Mouse (Mus musculus) T-helper 17 cell (primary cell): ENCODE data around the gene Slc15a2.

Experiments
- in situ Hi-C, 2 experiments: fragments of 300-600 bp; cut with MboI, MseI; formaldehyde crosslinking; loops; 1 replicate in 1 of 2; 2 replicates in 1 of 2; pipeline ENCODE4 v1.15.1; 2025; ENCODE audit warnings: high pct_unique_total_duplicates in 2 of 2

The Slc15a2 gene

DNA sequence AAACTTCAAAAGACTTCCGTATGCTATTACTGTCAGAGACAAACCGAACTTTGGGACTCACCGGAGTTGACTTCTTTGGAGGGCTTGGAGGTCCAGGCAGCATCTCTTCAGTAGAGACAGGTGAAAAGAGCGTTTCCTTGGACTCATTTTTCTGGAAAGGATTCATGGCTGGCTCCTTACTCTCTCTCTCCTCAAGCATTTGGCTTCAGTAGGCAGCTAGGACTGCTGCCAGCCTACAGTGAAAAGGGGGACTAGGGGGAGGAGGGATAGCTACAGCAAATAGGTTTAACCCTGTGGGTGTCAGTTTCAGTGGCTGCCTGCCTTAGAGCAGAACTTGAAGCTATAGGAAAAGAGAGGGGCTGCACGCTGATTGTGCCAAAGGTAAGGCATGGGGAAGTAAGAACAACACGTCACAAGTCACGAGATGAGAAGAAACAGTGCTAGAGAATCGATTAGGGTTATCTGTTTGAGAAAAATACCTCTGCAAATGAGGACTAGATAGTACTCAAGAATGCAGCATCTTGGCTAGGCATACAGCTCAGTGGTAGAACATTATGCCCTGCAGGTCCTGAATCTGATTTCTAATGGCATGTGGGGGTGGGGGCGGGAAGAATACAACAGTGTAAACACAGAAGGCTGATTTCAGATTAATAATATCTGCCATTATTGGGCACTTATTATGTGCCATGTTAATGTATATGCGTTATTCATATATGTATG, at the start of gene Slc15a2:
Gene Slc15a2, minus strand, starts transcription at position 369 of the 720 bp plus-strand sequence.
- in situ Hi-C loops: no loop called here

DNA sequence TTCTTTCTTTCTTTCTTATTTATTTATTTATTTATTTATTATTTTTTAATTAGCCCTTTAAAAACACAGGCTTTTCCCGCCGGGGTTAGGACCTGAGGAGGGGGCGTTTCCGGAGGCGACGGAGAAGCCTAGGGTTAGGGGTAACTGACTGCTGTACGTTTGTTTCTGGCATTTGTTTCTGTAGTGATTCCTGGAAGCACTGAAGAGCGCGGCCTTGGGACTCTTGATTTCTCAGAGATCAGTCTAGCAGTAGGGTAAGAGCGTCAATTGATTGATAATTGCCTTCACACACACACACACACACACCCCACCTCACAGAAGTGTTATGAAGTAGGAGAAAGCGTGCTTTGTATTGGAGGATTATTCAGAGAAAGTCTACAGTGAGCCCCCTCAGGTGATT, 44.1 kb upstream of the Slc15a2 start:
- in situ Hi-C loops: no loop called here

DNA sequence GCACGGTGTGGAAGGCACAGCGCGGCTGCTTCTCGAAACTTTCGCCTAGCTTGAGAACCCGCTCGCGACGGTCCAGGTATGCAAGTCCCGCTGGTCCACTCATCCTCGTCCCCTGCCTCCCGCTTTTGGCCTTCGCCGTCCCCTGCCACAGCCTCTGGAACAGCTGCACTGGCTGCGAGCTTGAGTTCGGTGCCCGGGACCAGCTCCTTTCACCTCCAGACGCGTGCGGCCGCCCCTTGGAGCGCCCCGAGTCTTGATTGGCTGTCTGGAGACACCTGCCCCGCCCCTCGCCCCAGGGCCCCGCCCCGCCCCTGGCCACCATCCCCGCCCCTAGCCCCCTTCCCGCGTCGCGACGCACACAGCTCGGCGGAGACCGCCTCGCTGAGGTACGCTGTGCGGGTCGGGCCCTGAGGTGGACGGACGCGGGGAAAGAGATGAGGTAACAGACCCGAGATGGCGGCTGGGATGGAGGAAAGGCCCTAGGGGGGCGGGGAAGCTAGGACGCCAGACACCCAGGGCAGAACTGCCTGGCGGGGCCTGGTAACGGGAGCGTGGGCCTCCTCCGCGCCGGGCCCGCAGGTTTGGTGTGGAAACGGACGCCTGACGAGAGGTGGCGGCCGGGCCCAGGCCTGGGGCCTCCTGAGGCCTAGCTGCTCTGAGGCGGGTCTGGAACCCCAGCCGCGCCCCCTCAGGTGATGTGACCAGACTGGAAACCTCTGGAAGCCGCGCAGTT, 43.5 kb upstream of the Slc15a2 start, which contains the start of gene Iqcb1:
Gene Iqcb1, plus strand, starts transcription at position 332 of the 733 bp plus-strand sequence.
- in situ Hi-C loops: no loop called here

DNA sequence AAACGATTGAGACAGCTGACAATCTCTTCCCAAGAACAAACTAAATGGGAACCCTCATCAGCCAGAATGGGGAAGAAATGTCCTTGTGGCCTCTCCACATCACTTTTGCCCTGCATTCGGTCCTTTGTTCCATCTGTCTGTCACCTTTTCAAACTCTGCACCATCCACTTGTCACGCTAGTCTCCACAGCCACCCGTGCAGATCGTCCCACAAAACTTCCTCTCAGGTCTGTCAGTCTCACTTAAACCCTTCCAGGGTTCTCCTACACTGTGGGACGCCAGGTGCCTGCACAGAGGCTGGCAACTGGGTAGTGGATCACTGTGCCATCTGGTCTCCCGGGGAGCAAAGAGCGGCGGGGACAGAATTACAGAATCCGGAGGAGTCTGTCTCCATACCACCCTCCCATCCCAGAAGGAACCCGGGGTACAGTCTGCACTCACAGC, 42.9 kb upstream of the Slc15a2 start:
- in situ Hi-C loops: no loop called here

DNA sequence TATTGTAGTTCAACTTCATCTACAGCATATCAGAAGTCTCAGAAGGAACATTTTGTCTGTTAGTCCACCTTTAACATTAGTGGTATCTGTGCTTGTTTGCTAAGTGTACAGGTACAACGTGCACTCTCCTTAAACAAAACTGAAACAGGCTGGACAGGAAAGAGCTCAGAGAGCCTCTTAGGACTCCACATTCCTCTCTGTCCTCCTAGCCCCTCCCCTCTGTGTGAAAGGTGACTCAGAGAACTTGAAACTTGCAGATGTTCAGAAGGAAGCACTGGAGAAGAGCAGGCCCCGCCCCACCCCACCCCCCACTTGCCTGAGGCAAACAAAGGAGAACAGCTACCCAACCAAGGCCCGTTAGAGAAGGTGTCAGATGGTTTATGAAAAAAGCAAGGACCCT, 36.7 kb upstream of the Slc15a2 start:
- in situ Hi-C loops: loop anchor here (5.0 kb wide), 2 partner anchors 219 to 734 kb away; no protein-coding TSS in a partner anchor

DNA sequence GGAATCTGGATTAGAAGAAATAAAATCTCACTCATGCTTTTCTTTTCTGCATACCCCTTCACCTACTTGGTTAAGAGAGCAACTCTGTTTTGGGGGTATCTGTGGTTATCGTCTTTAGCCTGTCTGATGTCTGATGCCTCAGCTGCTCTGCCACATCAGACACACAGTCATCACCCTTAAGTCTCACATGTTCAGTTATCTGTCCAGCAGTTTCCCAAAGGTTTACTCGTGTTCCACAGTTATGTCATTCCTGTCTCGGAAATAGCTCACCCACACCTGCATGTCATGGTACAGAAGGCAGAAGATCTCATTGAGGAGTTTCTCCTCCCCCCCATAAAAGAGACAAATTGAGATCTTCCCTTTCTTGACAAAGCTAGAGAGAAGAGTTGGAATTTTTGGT, 36.0 kb upstream of the Slc15a2 start:
- in situ Hi-C loops: loop anchor here (5.0 kb wide), 2 partner anchors 218 to 733 kb away; no protein-coding TSS in a partner anchor

DNA sequence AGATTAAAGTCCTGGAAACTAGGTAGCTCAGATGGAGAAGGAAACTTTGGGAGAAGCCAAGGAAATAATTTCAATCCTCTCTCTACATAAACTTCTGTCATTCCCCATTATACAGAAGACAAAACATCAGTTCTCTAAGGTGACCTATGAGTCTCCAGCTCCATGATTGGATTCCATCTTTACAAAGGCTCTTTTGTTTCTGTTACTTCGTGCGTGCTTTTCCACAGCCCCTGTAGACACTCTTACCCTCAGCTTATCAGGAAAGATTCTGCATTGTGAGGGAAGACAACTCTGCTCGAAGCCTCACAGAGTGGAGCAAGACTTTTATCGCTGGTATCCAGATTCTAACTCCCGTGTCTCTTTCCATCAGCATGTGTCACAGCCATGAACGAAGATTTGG, 35.3 kb upstream of the Slc15a2 start:
- in situ Hi-C loops: loop anchor here (5.0 kb wide), 2 partner anchors 218 to 733 kb away; no protein-coding TSS in a partner anchor

DNA sequence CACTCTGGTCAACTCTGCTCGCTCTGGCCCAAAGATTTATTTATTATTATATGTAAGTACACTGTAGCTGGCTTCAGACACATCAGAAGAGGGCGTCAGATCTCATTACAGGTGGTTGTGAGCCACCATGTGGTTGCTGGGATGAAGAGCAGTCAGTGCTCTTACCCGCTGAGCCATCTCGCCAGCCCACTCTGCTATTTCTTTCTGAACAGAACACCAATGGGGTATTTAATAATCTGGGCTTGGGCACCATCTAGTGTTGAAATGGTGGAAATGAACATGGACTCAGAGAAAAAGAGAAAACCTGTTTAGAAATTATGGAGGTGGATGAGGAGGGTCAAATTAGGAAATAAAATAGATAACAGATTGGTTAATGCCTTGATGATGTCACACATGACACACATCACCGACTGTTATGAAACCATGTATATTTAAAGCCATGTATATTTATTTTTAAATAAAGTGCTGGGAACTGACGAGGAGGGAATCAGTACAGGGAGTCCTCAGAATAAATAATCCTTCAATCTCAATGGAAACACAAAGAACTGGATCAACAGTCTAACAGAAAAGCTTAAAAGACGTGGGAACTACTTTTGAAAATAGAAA, 32.7 kb upstream of the Slc15a2 start:
- in situ Hi-C loops: loop anchor here in 1 of 2 experiments (5.0 kb wide), 1 partner anchor 95 kb away; no protein-coding TSS in a partner anchor

DNA sequence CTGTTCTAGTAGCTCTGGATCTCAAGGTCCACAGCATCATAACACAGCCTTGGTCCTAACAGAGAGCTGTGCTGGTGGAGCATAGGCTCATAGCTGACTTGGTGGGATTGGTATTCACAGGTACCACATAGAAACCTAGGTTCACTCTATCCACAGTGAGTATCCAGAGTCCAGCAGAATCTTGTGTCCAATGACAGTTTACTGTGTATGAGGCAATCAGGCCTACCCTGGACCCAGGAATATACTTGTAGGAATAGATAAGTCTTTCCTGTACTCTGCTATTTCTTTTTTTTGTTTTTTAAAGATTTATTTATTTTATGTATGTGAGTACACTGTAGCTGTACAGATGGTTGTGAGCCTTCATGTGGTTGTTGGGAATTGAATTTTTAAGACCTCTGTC, 32.2 kb upstream of the Slc15a2 start:
- in situ Hi-C loops: loop anchor here in 1 of 2 experiments (5.0 kb wide), 1 partner anchor 95 kb away; no protein-coding TSS in a partner anchor

DNA sequence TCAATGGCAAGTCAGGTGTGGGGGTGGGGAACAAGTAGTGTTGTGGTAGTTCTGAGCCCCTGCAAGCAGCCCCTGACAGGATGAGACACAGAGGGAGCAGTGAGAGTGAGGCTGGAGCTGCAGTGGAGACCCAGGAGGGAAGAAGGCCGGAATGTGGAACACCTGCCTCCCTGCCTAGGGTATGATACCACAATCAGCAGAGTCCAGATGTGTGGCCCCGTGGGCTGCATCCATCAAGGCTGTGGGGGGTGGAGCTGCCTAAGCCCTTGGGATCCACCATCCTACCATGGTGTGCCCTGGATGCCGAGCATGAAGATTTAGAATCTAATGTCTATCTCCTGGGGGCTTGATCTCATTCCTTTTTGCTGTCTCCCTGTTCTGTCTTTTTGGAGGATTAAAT, 28.9 kb upstream of the Slc15a2 start:
- in situ Hi-C loops: loop anchor here (5.0 kb wide), 1 partner anchor 346 kb away; no protein-coding TSS in a partner anchor

DNA sequence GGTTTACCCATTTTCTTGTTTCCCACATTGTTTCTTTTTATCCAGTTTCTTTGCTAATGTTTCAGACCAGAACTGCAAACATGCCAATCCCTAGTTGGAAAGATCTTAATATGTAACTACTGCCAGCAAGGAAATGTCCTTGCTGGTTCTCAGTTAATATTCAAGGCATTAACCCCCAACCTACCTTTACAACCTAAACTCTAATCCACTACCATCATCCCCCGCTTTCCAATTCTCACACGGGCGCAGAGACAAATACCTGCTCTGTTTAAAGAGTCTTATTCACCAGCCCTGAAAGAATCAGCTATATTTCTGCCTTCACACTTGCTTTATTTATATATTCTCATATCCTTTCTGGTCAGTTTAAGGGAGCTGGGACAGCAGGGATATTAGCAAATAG, 23.9 kb upstream of the Slc15a2 start:
- in situ Hi-C loops: no loop called here

DNA sequence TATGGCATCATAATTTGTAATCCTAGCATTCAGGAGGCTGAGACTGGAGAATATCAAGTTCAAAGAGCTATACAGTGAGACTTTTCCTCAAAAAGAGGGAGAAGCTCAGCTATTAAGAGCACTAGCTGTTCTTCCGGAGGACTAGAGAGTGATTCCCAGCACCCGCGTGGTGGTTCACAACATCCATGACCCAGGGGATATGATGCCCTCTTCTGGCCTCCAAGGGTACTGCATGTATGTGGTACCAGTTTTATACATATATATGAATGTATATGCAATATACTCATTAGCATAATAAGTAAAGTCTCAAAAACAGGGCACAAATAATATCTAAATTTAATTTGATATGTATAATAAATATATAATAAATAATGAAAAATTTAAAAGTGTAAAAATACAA, 17.6 kb upstream of the Slc15a2 start:
- in situ Hi-C loops: no loop called here

DNA sequence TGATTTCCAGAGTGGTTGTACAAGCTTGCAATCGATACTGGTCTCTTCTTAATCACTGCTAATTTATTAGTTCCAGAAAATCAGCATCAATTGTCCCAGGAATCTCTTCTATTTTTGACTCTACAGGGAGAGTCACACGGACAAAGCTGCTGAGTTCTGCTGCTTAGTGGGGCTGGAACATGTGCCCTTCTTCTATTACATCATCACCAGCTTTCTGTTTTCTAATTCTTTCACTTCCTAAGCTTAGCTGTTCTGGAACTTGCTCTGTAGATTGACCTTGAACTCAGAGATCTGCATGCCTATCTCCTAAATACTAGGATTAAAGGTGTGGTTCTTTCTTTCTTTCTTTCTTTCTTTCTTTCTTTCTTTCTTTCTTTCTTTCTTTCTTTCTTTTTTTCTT, 13.6 kb upstream of the Slc15a2 start:
- in situ Hi-C loops: loop anchor here in 1 of 2 experiments (5.0 kb wide), 1 partner anchor 71 kb away; no protein-coding TSS in a partner anchor

DNA sequence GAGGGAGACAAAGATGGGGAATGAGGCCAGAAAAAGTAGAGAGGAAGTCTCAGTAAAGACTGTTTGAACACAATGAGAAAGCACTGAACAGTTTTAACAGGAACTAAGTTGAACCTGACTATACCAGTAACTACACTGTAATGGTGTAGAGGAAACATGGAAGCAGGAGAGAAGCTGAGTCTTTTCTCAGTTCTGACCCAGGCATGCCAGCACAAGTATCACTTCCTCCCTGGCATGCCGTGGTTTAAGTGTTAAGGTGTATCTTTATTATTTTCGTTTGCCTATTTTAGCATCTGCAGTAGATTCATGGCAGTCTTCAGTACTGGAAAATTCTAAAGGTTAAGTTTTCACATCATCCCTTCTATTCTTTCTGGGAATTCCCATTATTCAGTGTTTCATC, 10.2 kb upstream of the Slc15a2 start:
- in situ Hi-C loops: loop anchor here in 1 of 2 experiments (5.0 kb wide), 1 partner anchor 68 kb away; no protein-coding TSS in a partner anchor

DNA sequence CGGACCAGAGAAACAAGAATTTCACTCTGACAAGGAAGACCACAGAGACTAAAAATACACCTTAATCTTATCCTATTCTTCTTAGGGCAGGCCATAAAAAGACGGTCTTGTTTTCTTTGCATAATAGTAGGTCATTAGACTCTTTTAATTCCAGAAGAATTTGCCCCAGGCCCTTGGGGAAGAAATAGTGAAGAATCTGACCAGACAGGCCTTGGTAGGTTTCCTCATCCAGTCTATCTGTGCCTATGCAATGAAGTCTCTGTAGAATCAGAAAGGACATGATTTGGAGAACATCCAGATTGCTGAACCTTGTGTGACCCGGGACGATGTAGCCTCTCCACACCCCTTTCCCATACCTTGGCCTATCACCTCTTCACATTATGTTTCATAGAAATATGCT, 5.4 kb upstream of the Slc15a2 start:
- in situ Hi-C loops: no loop called here

DNA sequence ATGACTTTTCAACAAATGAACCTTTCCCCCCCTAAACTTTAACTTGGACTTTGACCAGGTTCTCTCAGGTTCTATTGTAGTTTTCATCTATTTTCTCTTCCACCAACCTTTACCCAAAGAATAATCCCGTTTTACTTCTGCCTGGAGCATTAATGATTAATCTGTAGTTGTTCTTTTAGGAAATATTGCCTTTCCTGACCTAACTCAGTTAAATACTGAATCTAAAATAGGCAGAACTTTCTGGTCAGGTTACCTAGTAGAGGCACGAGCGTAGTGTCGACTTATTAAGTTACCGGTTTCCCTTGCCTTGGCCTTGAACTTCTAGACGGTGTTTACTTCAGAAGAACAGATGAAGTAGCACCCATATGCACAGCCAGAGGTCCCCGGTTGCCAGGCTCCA, 1.7 kb upstream of the Slc15a2 start:
- in situ Hi-C loops: no loop called here

DNA sequence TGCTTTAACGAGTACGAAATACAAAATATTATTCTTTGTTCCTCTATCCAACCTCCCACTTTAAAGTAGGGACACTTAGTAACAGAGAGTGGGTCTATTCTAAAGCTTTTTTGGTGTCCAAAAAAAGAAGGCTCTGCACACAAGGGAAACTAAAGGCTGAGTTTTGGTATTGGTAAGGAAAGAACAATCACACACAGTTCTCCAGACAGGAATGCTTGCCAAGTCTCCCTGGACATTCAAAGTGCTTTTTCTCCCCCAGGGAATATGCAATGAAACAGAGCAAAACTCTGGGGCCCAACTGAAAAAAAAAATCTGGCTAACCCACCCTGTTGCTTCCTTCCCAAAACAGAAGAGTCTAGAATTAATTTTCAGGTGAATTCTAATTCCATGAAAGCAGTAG, 616 bp downstream of the Slc15a2 start:
- in situ Hi-C loops: no loop called here

DNA sequence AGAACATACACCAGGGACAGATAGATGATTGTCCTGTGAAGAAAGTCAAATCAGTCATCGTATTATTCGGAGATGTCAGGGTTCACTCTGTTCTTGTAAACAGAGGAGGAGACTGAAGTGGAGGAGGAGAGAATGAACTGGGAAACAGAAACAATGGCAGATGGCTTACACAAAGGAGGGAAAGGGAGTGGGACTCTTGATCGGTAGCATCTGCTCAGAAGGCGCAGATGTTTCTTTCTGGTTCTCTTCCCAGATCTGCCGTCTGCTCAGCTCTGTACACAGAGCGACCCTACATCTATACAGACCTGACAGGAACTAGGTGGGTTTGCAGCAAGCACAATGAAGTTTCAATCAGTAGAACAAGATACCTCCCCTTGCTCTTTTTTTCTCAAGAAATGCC, 9.1 kb downstream of the Slc15a2 start:
- in situ Hi-C loops: no loop called here

DNA sequence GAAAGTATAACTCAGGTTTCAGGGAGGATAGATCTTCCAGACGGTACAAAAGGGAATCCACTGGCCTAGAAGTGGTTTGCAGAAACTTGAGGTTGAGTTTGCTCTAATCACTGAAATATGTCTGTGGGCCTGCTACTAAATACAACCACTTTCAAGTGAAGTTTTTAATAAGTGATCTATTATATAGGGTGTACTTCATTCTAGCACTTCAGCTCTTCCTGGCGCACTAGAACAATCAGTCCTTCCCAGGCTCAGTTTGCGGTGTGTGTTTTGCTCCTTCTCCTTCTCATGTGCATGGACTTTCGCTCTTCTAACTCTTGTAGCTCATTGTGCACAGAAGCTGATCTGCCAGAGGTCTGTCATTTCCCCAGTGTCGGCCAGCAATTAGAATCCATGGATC, 11.8 kb downstream of the Slc15a2 start:
- in situ Hi-C loops: no loop called here

DNA sequence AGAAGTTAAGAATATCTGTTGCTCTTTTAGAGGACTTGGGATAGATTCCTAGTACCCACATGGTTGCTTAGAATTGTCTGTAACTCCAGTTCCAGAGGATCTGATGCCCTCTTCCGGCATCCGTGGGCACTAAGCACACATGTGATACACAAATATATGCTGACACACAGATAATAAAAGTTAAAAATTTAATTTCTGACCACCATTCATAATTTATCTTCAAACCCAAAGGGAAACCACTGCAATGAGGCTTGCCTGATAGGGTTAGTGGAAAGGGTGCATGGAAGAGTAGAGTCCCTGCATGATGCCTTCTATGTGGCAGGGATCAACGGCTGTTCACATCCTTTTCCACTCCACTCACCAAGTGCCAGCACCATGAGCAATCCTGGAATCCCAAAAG, 13.1 kb downstream of the Slc15a2 start:
- in situ Hi-C loops: no loop called here

DNA sequence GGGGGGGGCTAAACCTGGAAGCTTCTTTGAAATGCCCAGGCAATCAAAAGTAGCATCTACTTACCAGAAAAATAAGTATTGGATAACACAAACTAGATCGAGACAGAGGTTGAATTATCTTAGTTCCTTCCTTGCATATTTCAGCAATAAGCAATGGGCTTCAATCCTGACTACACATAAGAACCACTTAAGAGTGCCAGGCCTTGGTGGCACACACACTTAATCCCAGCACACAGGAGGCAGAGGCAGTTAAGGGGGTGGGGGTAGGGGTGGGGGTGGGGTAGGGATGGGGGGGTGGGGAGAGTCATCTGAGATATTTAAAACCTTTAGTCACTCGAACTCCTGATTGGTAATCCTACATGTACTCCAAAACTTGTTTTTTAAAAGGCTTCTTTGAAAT, 13.5 kb downstream of the Slc15a2 start:
- in situ Hi-C loops: no loop called here

DNA sequence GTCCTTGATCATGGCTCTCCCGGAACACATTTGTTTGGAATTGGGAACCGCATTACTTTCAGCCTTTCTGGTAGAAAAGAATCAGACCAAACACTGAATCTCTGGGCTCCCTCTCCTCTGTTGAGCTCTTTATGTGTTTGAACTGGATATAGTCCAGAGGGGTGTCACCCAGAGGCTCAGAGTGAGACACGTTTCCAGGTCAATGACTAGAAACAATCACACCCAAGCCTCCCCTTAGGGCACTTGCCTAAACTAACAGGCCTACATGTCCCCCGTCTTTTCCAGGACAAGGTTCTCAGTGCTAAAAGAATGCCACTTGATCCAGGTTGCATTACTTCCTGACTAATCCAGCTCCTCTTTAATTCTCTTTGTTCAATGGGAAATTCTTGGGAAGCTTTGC, 13.9 kb downstream of the Slc15a2 start:
- in situ Hi-C loops: no loop called here
